Mouse (Mus musculus): ENCODE measurements at regions not wholly inside any gene's neighbourhood (a gene's known extent, or its start where the extent isn't known, plus 50 kb on each side); places are given as distances from the start of the nearest gene placed in this dataset.

GRCm38 (mm10) chr11:111926336-111926735, 855.7 kb upstream of the Sox9 start:
- Histone ChIP-seq H3K9ac (ENCODE audit: low read depth, low read length, severe bottlenecking) (no peak overlapping the region), H3K27me3 (ENCODE audit: control insufficient read depth, insufficient read depth, low read length) (no peaks in the 10 kb centered on the region), H3K4me2 (replicated peaks; ENCODE audit: low read depth, low read length, severe bottlenecking) (no peak overlapping the region), H3K9me3 (ENCODE audit: control insufficient read depth, low read length) (no peaks in the 10 kb centered on the region), H3K36me3 (ENCODE audit: control insufficient read depth, insufficient read depth, low read length) (no peaks in the 10 kb centered on the region), H3K4me1 (ENCODE audit: control insufficient read depth, insufficient read depth, low read length) (peaks cover 2% of the 10 kb centered on the region; the same call in 1 of the 2 replicates), H3K27ac (replicated peaks; ENCODE audit: low read depth, low read length) (no peak overlapping the region), H3K4me3 (replicated peaks; ENCODE audit: low read length) (no peak overlapping the region)
- no peak for DNase-seq (ENCODE audit: low spot score)
- TF ChIP-seq POLR2A (IDR thresholded peaks at IDR 0.05; ENCODE audit: borderline replicate concordance, extremely low read depth, insufficient read depth, insufficient read length), result no peak
- no peak for ATAC-seq (ENCODE audit: low FRiP score, low read depth)
- 96% methylated on average over 1 of the region's 1 CpGs for WGBS

DNA sequence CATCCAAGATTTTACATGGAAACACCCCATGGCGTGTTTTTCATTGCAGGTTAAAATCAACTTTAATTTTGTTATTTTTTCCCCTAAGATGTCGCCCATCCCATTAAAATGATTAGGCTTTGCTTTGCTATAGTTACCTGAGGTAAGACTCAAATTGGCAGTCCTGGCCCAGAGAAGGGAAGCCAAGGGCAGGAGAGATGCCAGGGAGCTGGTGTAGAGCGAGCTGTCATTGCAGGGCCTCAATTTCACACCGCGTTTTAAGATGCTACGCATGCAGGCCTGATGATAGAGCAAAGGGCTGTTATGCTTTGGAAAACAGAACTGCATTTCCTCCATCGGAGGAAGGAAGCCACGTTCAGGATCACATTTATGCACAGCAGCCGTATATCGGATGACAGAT, 852.7 kb upstream of the Sox9 start:
- TF ChIP-seq POLR2A (IDR thresholded peaks at IDR 0.05; ENCODE audit: borderline replicate concordance, extremely low read depth, insufficient read depth, insufficient read length), result no peak
- Histone ChIP-seq H3K9me3 (ENCODE audit: control insufficient read depth, low read length) (no peaks in the 10 kb centered on the region), H3K36me3 (ENCODE audit: control insufficient read depth, insufficient read depth, low read length) (no peaks in the 10 kb centered on the region), H3K4me3 (replicated peaks; ENCODE audit: low read length) (no peak overlapping the region), H3K27ac (replicated peaks; ENCODE audit: low read depth, low read length) (no peak overlapping the region), H3K4me2 (replicated peaks; ENCODE audit: low read depth, low read length, severe bottlenecking) (no peak overlapping the region), H3K9ac (ENCODE audit: low read depth, low read length, severe bottlenecking) (no peak overlapping the region), H3K4me1 (ENCODE audit: control insufficient read depth, insufficient read depth, low read length) (peaks cover 2% of the 10 kb centered on the region; the same call in 1 of the 2 replicates), H3K27me3 (ENCODE audit: control insufficient read depth, insufficient read depth, low read length) (no peaks in the 10 kb centered on the region)
- WGBS, result 72% methylated on average over 10 of the region's 10 CpGs
- DNase-seq (ENCODE audit: low spot score), result no peak
- ATAC-seq (ENCODE audit: low FRiP score, low read depth), result no peak

DNA sequence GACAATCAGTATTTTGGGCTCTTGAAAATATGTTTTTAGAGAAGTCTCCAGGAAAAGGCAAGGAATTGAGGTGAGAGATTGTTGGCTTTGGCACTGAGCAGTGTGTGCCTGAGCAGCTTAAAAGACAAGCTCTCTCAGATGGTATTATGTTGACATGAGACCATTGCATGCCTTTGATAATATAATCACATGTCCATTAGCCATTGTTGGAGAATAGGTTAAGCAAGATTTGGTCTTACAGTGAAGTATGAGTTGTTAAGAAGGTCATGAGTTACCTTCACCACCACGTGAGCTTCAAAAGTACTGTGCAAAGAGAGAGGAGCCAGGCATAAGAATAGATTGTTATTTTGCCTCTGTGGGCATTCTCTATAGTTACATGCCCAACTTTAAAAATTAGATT, 850.0 kb upstream of the Sox9 start:
- 90% methylated on average over 1 of the region's 1 CpGs for WGBS
- Histone ChIP-seq H3K36me3 (ENCODE audit: control insufficient read depth, insufficient read depth, low read length) (no peaks in the 10 kb centered on the region), H3K9me3 (ENCODE audit: control insufficient read depth, low read length) (no peaks in the 10 kb centered on the region)

DNA sequence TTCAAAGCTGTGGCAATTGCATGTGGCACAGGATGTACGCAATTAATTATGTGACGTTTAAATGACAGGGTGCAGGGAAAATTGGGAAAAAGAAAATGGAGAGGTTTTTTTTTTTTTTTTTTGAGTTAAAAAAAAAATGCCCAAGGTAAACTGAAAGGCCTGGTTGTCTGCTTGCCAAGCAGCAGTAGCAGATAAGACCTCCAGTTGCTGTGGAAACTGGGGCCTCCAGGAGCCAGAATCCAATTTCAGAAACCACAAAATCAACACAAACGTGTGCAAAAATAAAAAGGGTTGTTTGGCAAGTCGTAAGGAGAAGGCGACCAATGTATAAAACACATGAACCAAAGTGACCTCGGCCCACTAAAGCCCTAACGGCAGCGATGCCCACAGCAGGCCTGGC, 837.7 kb upstream of the Sox9 start:
- no peak for TF ChIP-seq POLR2A (IDR thresholded peaks at IDR 0.05; ENCODE audit: borderline replicate concordance, extremely low read depth, insufficient read depth, insufficient read length)
- no peak overlapping the region for H3K9ac ChIP-seq (ENCODE audit: low read depth, low read length, severe bottlenecking)
- H3K27ac ChIP-seq (replicated peaks; ENCODE audit: low read depth, low read length), result no peak overlapping the region
- H3K9me3 ChIP-seq (ENCODE audit: control insufficient read depth, low read length), result no peaks in the 10 kb centered on the region
- H3K4me2 ChIP-seq (replicated peaks; ENCODE audit: low read depth, low read length, severe bottlenecking), result no peak overlapping the region
- 23% methylated on average over 8 of the region's 8 CpGs for WGBS
- no peak overlapping the region for H3K4me3 ChIP-seq (replicated peaks; ENCODE audit: low read length)
- ATAC-seq (ENCODE audit: low FRiP score, low read depth), result no peak
- no peaks in the 10 kb centered on the region for H3K27me3 ChIP-seq (ENCODE audit: control insufficient read depth, insufficient read depth, low read length)
- no peak for DNase-seq (ENCODE audit: low spot score)
- 0 out of 2 replicates have a peak, but pooled peaks cover 8% of the 10 kb centered on the region for H3K4me1 ChIP-seq (ENCODE audit: control insufficient read depth, insufficient read depth, low read length)
- H3K36me3 ChIP-seq (ENCODE audit: control insufficient read depth, insufficient read depth, low read length), result no peaks in the 10 kb centered on the region

More for the DNA sequence above, 850.0 kb upstream of the Sox9 start:
- Histone ChIP-seq H3K27ac (replicated peaks; ENCODE audit: low read depth, low read length) (no peak overlapping the region), H3K27me3 (ENCODE audit: control insufficient read depth, insufficient read depth, low read length) (no peaks in the 10 kb centered on the region), H3K4me1 (ENCODE audit: control insufficient read depth, insufficient read depth, low read length) (peaks cover 2% of the 10 kb centered on the region; the same call in 1 of the 2 replicates), H3K9ac (ENCODE audit: low read depth, low read length, severe bottlenecking) (no peak overlapping the region), H3K4me3 (replicated peaks; ENCODE audit: low read length) (no peak overlapping the region), H3K4me2 (replicated peaks; ENCODE audit: low read depth, low read length, severe bottlenecking) (no peak overlapping the region)
- DNase-seq (ENCODE audit: low spot score) (no peak), ATAC-seq (ENCODE audit: low FRiP score, low read depth) (no peak)
- TF ChIP-seq POLR2A (IDR thresholded peaks at IDR 0.05; ENCODE audit: borderline replicate concordance, extremely low read depth, insufficient read depth, insufficient read length), result no peak

DNA sequence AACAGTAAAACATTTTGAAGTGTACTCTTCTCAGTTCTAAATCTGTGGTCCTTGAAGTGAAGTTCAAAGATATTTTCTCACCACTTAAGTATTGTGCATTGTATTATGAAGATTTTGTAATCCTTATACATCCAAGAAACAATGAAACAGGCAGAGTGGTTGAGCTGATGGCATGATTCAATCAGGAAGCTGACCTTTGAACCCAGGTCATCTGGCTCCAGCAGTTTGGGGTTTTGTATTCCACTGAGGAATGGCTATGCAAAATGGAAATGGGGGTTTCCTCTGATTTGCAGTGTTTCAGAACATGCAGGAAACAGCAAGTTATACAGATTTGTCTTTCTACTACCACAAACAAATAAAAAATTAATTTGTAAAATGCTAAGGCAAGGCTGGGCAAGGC, 836.2 kb upstream of the Sox9 start:
- no peaks in the 10 kb centered on the region for H3K27me3 ChIP-seq (ENCODE audit: control insufficient read depth, insufficient read depth, low read length)
- H3K9me3 ChIP-seq (ENCODE audit: control insufficient read depth, low read length), result no peaks in the 10 kb centered on the region
- ATAC-seq (ENCODE audit: low FRiP score, low read depth), result no peak
- DNase-seq (ENCODE audit: low spot score), result no peak
- no peak overlapping the region for H3K9ac ChIP-seq (ENCODE audit: low read depth, low read length, severe bottlenecking)
- H3K4me2 ChIP-seq (replicated peaks; ENCODE audit: low read depth, low read length, severe bottlenecking), result no peak overlapping the region
- H3K4me3 ChIP-seq (replicated peaks; ENCODE audit: low read length), result no peak overlapping the region
- no peaks in the 10 kb centered on the region for H3K36me3 ChIP-seq (ENCODE audit: control insufficient read depth, insufficient read depth, low read length)
- H3K27ac ChIP-seq (replicated peaks; ENCODE audit: low read depth, low read length), result no peak overlapping the region
- no peak for TF ChIP-seq POLR2A (IDR thresholded peaks at IDR 0.05; ENCODE audit: borderline replicate concordance, extremely low read depth, insufficient read depth, insufficient read length)
- H3K4me1 ChIP-seq (ENCODE audit: control insufficient read depth, insufficient read depth, low read length), result 0 out of 2 replicates have a peak, but pooled peaks cover 6% of the 10 kb centered on the region

DNA sequence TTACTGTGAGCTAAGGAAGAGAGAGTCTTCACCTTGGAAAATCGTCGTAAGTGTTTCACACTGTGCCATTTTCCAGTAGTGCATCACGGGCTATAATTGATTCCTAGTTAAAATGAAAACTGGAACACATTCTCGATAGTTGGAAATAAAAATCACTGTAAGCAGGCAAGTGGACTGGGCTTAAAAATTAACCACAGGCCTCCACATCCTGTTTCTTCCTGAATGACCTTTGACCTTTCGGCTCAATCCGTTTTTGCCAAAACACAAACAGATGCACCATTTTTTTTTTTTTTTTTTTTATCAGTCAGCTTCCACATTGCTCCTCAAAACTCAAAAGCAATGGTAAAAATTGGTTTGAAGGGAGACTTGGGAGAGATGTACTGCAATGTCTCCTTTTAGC, 834.4 kb upstream of the Sox9 start:
- Histone ChIP-seq H3K9ac (ENCODE audit: low read depth, low read length, severe bottlenecking) (no peak overlapping the region), H3K27ac (replicated peaks; ENCODE audit: low read depth, low read length) (no peak overlapping the region), H3K9me3 (ENCODE audit: control insufficient read depth, low read length) (no peaks in the 10 kb centered on the region), H3K36me3 (ENCODE audit: control insufficient read depth, insufficient read depth, low read length) (no peaks in the 10 kb centered on the region), H3K4me2 (replicated peaks; ENCODE audit: low read depth, low read length, severe bottlenecking) (no peak overlapping the region), H3K4me1 (ENCODE audit: control insufficient read depth, insufficient read depth, low read length) (0 out of 2 replicates have a peak, but pooled peaks cover 6% of the 10 kb centered on the region), H3K4me3 (replicated peaks; ENCODE audit: low read length) (no peak overlapping the region), H3K27me3 (ENCODE audit: control insufficient read depth, insufficient read depth, low read length) (no peaks in the 10 kb centered on the region)
- WGBS, result 75% methylated on average over 6 of the region's 6 CpGs
- ATAC-seq (ENCODE audit: low FRiP score, low read depth), result no peak
- TF ChIP-seq POLR2A (IDR thresholded peaks at IDR 0.05; ENCODE audit: borderline replicate concordance, extremely low read depth, insufficient read depth, insufficient read length), result no peak
- DNase-seq (ENCODE audit: low spot score), result no peak

All from limb, embryonic 14.5 days (tissue).